Mouse (Mus musculus): ENCODE measurements around the gene Rcbtb1.
"Not testable (repeated sequence)": the region's sequence is repeated elsewhere in the genome, so short reads cannot be mapped to it uniquely, and the experiment has no call there.

The Rcbtb1 gene

DNA sequence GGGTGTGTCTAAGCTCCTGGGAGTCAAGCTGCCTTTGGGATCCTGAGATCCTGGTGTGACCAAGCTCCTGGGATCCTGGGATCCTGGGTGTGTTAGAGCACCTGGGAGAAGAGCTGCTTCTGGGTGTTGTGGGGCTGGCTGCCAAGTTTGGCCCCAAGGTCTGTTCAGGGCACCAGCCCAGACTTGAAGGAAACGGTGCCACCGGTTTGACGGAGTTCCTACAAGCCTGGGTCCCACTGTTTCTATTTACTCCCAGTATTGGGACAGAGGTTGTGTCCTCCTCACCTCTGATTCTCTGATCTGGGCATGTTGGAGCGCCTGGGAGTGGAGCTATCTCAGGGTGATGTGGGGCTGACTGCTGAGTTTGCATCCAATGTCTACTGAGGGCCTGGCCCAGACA is 74.0 kb downstream of the Rcbtb1 start:
- DNase-seq (ENCODE audit: low read depth, low spot score) = not testable (repeated sequence)
